Mouse (Mus musculus) adrenal gland, postnatal 36 days (tissue): ENCODE results near the gene Dao. TPM values are rescaled to one million over a fixed set of nuclear protein-coding genes. Genes with fewer than 3 reads are reported as not detected.
A peak's percentile ranks its signal among the peaks of the same experiment; 100 is the strongest.

Experiments
- DNase-seq, 2 experiments: peaks; one replicate each; pipeline ENCODE4 v3.0.0; 2021; ENCODE audit warnings: mixed read lengths in 1 of 2
- total RNA-seq, 2 experiments: library from RNA; stranded (reverse); gene quantifications; 2 replicates each; pipeline ENCODE4 v1.2.3; 2021

Dao gene
- total RNA-seq, 2 experiments from 2014 or later = not detected

- peak in 1 of 2 experiments; percentile 18 for DNase-seq
Measured at GRCm38 (mm10) chr5:114028111-114028510, 24.6 kb downstream of the Dao start.

GRCm38 (mm10) chr5:114030652-114031051 is 27.1 kb downstream of the Dao start:
- DNase-seq = no peak

GRCm38 (mm10) chr5:114032161-114032763 is 28.8 kb downstream of the Dao start:
- no peak for DNase-seq

GRCm38 (mm10) chr5:114034393-114034792 is 30.9 kb downstream of the Dao start:
- DNase-seq = no peak

- no peak for DNase-seq
Measured at GRCm38 (mm10) chr5:114035111-114035510, 31.6 kb downstream of the Dao start.

- no peak for DNase-seq
Measured at GRCm38 (mm10) chr5:114040508-114040907, 37.0 kb downstream of the Dao start.

GRCm38 (mm10) chr5:114040911-114041310 is 37.4 kb downstream of the Dao start:
- no peak for DNase-seq

GRCm38 (mm10) chr5:114041327-114041930 is 37.9 kb downstream of the Dao start:
- peak; percentile 54 to 65 for DNase-seq

- no peak for DNase-seq
Measured at GRCm38 (mm10) chr5:114043800-114044199, 40.3 kb downstream of the Dao start.

GRCm38 (mm10) chr5:114045134-114045533 is 41.6 kb downstream of the Dao start:
- no peak for DNase-seq

- no peak for DNase-seq
Measured at GRCm38 (mm10) chr5:114046151-114046550, 42.6 kb downstream of the Dao start.

GRCm38 (mm10) chr5:114046604-114047003 is 43.1 kb downstream of the Dao start:
- DNase-seq = no peak

- DNase-seq = no peak
Measured at GRCm38 (mm10) chr5:114047182-114047581, 43.7 kb downstream of the Dao start.

GRCm38 (mm10) chr5:114048731-114049308 is 45.3 kb downstream of the Dao start:
- no peak for DNase-seq

- DNase-seq = peak; percentile 79 to 90
Measured at GRCm38 (mm10) chr5:114052246-114052761, 48.8 kb downstream of the Dao start.

GRCm38 (mm10) chr5:114057129-114057731 is 53.7 kb downstream of the Dao start:
- DNase-seq = no peak

- no peak for DNase-seq
Measured at GRCm38 (mm10) chr5:114061675-114062074, 58.2 kb downstream of the Dao start.

- no peak for DNase-seq
Measured at GRCm38 (mm10) chr5:114063958-114064357, 60.5 kb downstream of the Dao start.

GRCm38 (mm10) chr5:114065161-114065560 is 61.7 kb downstream of the Dao start, which contains the start of gene Usp30:
TSS of gene Usp30 (plus strand) at chr5:114065461.
- DNase-seq = no peak

GRCm38 (mm10) chr5:114066601-114067000 is 63.1 kb downstream of the Dao start:
- no peak for DNase-seq

- DNase-seq = no peak
Measured at GRCm38 (mm10) chr5:114067543-114067942, 64.0 kb downstream of the Dao start.

- no peak for DNase-seq
Measured at GRCm38 (mm10) chr5:114067982-114068381, 64.5 kb downstream of the Dao start.

GRCm38 (mm10) chr5:114070858-114071257 is 67.4 kb downstream of the Dao start:
- DNase-seq = no peak
